Mouse (Mus musculus) lung, embryonic 14.5 days (tissue): ENCODE data around the gene Rpl18a. TPM values are rescaled to one million over a fixed set of nuclear protein-coding genes. Genes with fewer than 3 reads are reported as not detected.

Experiments used
- ATAC-seq: fragments of 200-750 bp; cut with Nextera tagmentation; 2 replicates; pipeline ENCODE4 v1.8.0; 2017; ENCODE audit warnings: mild to moderate bottlenecking, moderate TSS enrichment, moderate library complexity; ENCODE audit not compliant: insufficient read depth
- DNase-seq: peaks from one replicate; pipeline ENCODE4 v3.0.0-alpha.2; 2015
- H3K27ac ChIP-seq: fragments of 300-500 bp; sonication (generic); 2 replicates; pipeline ENCODE4 v1.5.1; 2014; ENCODE audit warnings: low read depth, mild to moderate bottlenecking, moderate library complexity
- H3K27me3 ChIP-seq: fragments of 300-500 bp; sonication (generic); 2 replicates; pipeline ENCODE4 v1.6.1; 2014; ENCODE audit warnings: low read length, control low read depth; ENCODE audit not compliant: insufficient read depth
- H3K36me3 ChIP-seq: fragments of 300-500 bp; sonication (generic); 2 replicates; pipeline ENCODE4 v1.6.1; 2014; ENCODE audit warnings: control low read depth; ENCODE audit not compliant: insufficient read depth
- H3K4me1 ChIP-seq: fragments of 300-500 bp; sonication (generic); 2 replicates; pipeline ENCODE4 v1.6.1; 2014; ENCODE audit warnings: antibody characterized with exemption, control low read depth; ENCODE audit not compliant: insufficient read depth
- H3K4me2 ChIP-seq: fragments of 300-500 bp; sonication (generic); 2 replicates; pipeline ENCODE4 v1.6.1; 2014; ENCODE audit warnings: mild to moderate bottlenecking
- H3K4me3 ChIP-seq: fragments of 300-500 bp; sonication (generic); 2 replicates; pipeline ENCODE4 v1.5.1; 2014; ENCODE audit warnings: low read depth, low read length
- H3K9ac ChIP-seq: fragments of 300-500 bp; sonication (generic); 2 replicates; pipeline ENCODE4 v1.6.1; 2014
- H3K9me3 ChIP-seq: fragments of 300-500 bp; sonication (generic); 2 replicates; pipeline ENCODE4 v1.6.1; 2016; ENCODE audit warnings: low read depth, low read length, control low read depth
- CTCF ChIP-seq: IDR thresholded peaks from 2 replicates; pipeline ENCODE4 v1.5.1; 2016; ENCODE audit warnings: antibody characterized with exemption, low read depth
- WGBS: fragments of 180-500 bp; shearing (Covaris S2); extraction: QIAGEN DNeasy Blood & Tissue Kit; methylation state at CpG from one replicate; pipeline ENCODE4 v1.1.7; 2014; 5-methylcytosine and 5-hydroxymethylcytosine counted together
- polyA plus RNA-seq: library from polyadenylated mRNA; unstranded; fragments of >200 nt; fragmentation: Nextera tagmentation; extraction: Ambion mirVana; gene quantifications from 2 replicates; pipeline ENCODE4 v1.2.1, GENCODE M21; 2014

Gene Rpl18a
- polyA plus RNA-seq, 1 experiment from 2014 or later = 5,483 TPM

GRCm38 (mm10) chr8:70928778-70929322 lies 31.6 kb upstream of the Rpl18a start:
- no peaks in the 10 kb centered on the region for H3K27me3 ChIP-seq
- no peak overlapping the region for H3K4me3 ChIP-seq
- no peaks in the 10 kb centered on the region for H3K36me3 ChIP-seq
- H3K4me1 ChIP-seq = no peaks in the 10 kb centered on the region
- no peak for ATAC-seq
- WGBS = 74% methylated on average over 5 of the region's 5 CpGs
- H3K9me3 ChIP-seq = no peaks in the 10 kb centered on the region
- H3K9ac ChIP-seq = no peak overlapping the region
- no peak overlapping the region for H3K27ac ChIP-seq
- H3K4me2 ChIP-seq = no peak overlapping the region
- DNase-seq = no peak
- TF ChIP-seq CTCF = no peak

- DNase-seq (peak; percentile 27), ATAC-seq (no peak)
- TF ChIP-seq CTCF = no peak
Observed at GRCm38 (mm10) chr8:70928096-70928495, 30.9 kb upstream of the Rpl18a start.

GRCm38 (mm10) chr8:70926396-70926795 lies 29.2 kb upstream of the Rpl18a start:
- Histone ChIP-seq H3K9me3 (no peaks in the 10 kb centered on the region), H3K4me3 (no peak overlapping the region), H3K4me2 (no peak overlapping the region), H3K27me3 (no peaks in the 10 kb centered on the region), H3K27ac (no peak overlapping the region), H3K4me1 (no peaks in the 10 kb centered on the region), H3K36me3 (no peaks in the 10 kb centered on the region), H3K9ac (no peak overlapping the region)
- DNase-seq = no peak
- TF ChIP-seq CTCF = no peak
- ATAC-seq = no peak
- 90% methylated on average over 5 of the region's 5 CpGs for WGBS

More at GRCm38 (mm10) chr8:70928096-70928495, 30.9 kb upstream of the Rpl18a start:
- H3K4me1 ChIP-seq = no peaks in the 10 kb centered on the region
- H3K4me2 ChIP-seq = no peak overlapping the region
- no peak overlapping the region for H3K4me3 ChIP-seq
- no peaks in the 10 kb centered on the region for H3K9me3 ChIP-seq
- H3K9ac ChIP-seq = no peak overlapping the region
- no peaks in the 10 kb centered on the region for H3K36me3 ChIP-seq
- no peak overlapping the region for H3K27ac ChIP-seq
- H3K27me3 ChIP-seq = no peaks in the 10 kb centered on the region
- 74% methylated on average over 3 of the region's 3 CpGs for WGBS

- H3K4me1 ChIP-seq = no peaks in the 10 kb centered on the region
- H3K9me3 ChIP-seq = no peaks in the 10 kb centered on the region
- peaks cover 4% of the 10 kb centered on the region; the same call in 1 of the 2 replicates for H3K36me3 ChIP-seq
- TF ChIP-seq CTCF = no peak
- H3K9ac ChIP-seq = no peak overlapping the region
- 89% methylated on average over 4 of the region's 4 CpGs for WGBS
- no peak overlapping the region for H3K4me2 ChIP-seq
- H3K27ac ChIP-seq = no peak overlapping the region
- no peak for DNase-seq
- H3K27me3 ChIP-seq = no peaks in the 10 kb centered on the region
- H3K4me3 ChIP-seq = no peak overlapping the region
- ATAC-seq = no peak
Observed at GRCm38 (mm10) chr8:70925754-70926153, 28.5 kb upstream of the Rpl18a start.

GRCm38 (mm10) chr8:70924151-70924550 lies 26.9 kb upstream of the Rpl18a start:
- H3K9me3 ChIP-seq = no peaks in the 10 kb centered on the region
- no peak overlapping the region for H3K27ac ChIP-seq
- 78% methylated on average over 4 of the region's 4 CpGs for WGBS
- no peak overlapping the region for H3K4me2 ChIP-seq
- H3K36me3 ChIP-seq = peaks cover 9% of the 10 kb centered on the region; the same call in 1 of the 2 replicates
- no peak for DNase-seq
- no peaks in the 10 kb centered on the region for H3K4me1 ChIP-seq
- H3K27me3 ChIP-seq = no peaks in the 10 kb centered on the region
- ATAC-seq = no peak
- H3K4me3 ChIP-seq = no peak overlapping the region
- no peak for TF ChIP-seq CTCF
- no peak overlapping the region for H3K9ac ChIP-seq

GRCm38 (mm10) chr8:70920049-70920922 lies 23.1 kb upstream of the Rpl18a start:
- no peak for TF ChIP-seq CTCF
- DNase-seq (peak; percentile 39), ATAC-seq (peak; percentile 50; the same call in 1 of the 2 replicates)
- peaks cover 46% of the 10 kb centered on the region for H3K36me3 ChIP-seq
- no peaks in the 10 kb centered on the region for H3K9me3 ChIP-seq
- H3K27ac ChIP-seq = no peak overlapping the region
- H3K9ac ChIP-seq = no peak overlapping the region
- H3K4me2 ChIP-seq = no peak overlapping the region
- WGBS = 70% methylated on average over 9 of the region's 9 CpGs
- H3K4me3 ChIP-seq = no peak overlapping the region
- H3K4me1 ChIP-seq = no peaks in the 10 kb centered on the region
- H3K27me3 ChIP-seq = no peaks in the 10 kb centered on the region

- Histone ChIP-seq H3K4me1 (no peaks in the 10 kb centered on the region), H3K9ac (no peak overlapping the region), H3K36me3 (peaks cover 85% of the 10 kb centered on the region), H3K4me2 (no peak overlapping the region), H3K27me3 (no peaks in the 10 kb centered on the region), H3K4me3 (no peak overlapping the region), H3K27ac (no peak overlapping the region), H3K9me3 (no peaks in the 10 kb centered on the region)
- no peak for ATAC-seq
- WGBS = 92% methylated on average over 17 of the region's 17 CpGs
- no peak for TF ChIP-seq CTCF
- DNase-seq = no peak
Observed at GRCm38 (mm10) chr8:70914704-70915103, 17.5 kb upstream of the Rpl18a start.
